Comparison of ENCODE assay signal across 8 mouse cellular contexts in genomic region chr11:64434611-64435545, GRCm38 (mm10). TPM values are rescaled to one million over a fixed set of nuclear protein-coding genes. Genes with fewer than 3 reads are reported as not detected.
DNase-seq lines count a peak whose midpoint lies in the region; ATAC-seq and TF ChIP-seq lines count a peak whose summit lies in the region.

Hs3st3a1 (plus strand) TSS chr11:64435332.

- peak within 1 kb of the TSS; percentile 65 for H3K4me3 ChIP-seq in intestine, embryonic 16.5 days (ENCODE audit: low read length)
- H3K4me3 ChIP-seq in liver, embryonic 13.5 days (replicated peaks) = peak within 1 kb of the TSS; percentile 54
- H3K4me3 ChIP-seq in myocyte = peak within 1 kb of the TSS; percentile 57

- ATAC-seq in intestine, embryonic 16.5 days = peak; percentile 94
- peak; percentile 79 for ATAC-seq in liver, embryonic 13.5 days (ENCODE audit: low read depth)

- DNase-seq in cerebellum, postnatal 14 days = peak; percentile 11 to 16
- no peak for DNase-seq in cerebellum, adult 11 months
- peak; percentile 59 for DNase-seq in embryo, embryonic 11.5 days (ENCODE audit: low read depth, low spot score)
- peak; percentile 99 for DNase-seq in heart, adult 11 months
- DNase-seq in liver, embryonic 13.5 days = peak; percentile 27
- DNase-seq in thymus, postnatal 10 days (ENCODE audit: low spot score in 2 of 2) = peak; percentile 3 to 5

- H3K36me3 ChIP-seq in intestine, embryonic 16.5 days (ENCODE audit: control insufficient read depth, insufficient read depth, low read length) = no peaks in the 10 kb centered on the region
- no peaks in the 10 kb centered on the region for H3K36me3 ChIP-seq in liver, embryonic 13.5 days
- H3K36me3 ChIP-seq in myocyte (ENCODE audit: control insufficient read depth, insufficient read depth) = no peaks in the 10 kb centered on the region

- peak; percentile 90 for TF ChIP-seq POLR2A in myocyte (IDR thresholded peaks at IDR 0.05; ENCODE audit: insufficient read length, low read depth)

- under 1% methylated on average over 36 of the region's 36 CpGs for WGBS in intestine, embryonic 16.5 days
- under 1% methylated on average over 28 of the region's 36 CpGs for WGBS in liver, embryonic 13.5 days (ENCODE audit: insufficient replicate concordance)

- H3ac ChIP-seq in myocyte (ENCODE audit: control insufficient read depth, insufficient read length) = peak within 1 kb of the TSS; percentile 95

- H3K27me3 ChIP-seq in intestine, embryonic 16.5 days (replicated peaks; ENCODE audit: control insufficient read depth, insufficient read depth, low read length) = peaks cover 17% of the 10 kb centered on the region; the same call in 1 of the 2 replicates
- H3K27me3 ChIP-seq in liver, embryonic 13.5 days = peaks cover 45% of the 10 kb centered on the region
- no peaks in the 10 kb centered on the region for H3K27me3 ChIP-seq in myocyte (ENCODE audit: control insufficient read depth, insufficient read depth, insufficient read length)

- peak within 1 kb of the TSS; percentile 51 for H3K27ac ChIP-seq in intestine, embryonic 16.5 days (ENCODE audit: low read length)
- no peak within 1 kb of the TSS for H3K27ac ChIP-seq in liver, embryonic 13.5 days

- H3K9ac ChIP-seq in intestine, embryonic 16.5 days (ENCODE audit: low read depth, low read length) = peak within 1 kb of the TSS; percentile 75
- H3K9ac ChIP-seq in liver, embryonic 13.5 days = peak within 1 kb of the TSS; percentile 55

- H3K4me1 ChIP-seq in intestine, embryonic 16.5 days (ENCODE audit: control insufficient read depth, insufficient read depth, low read length) = peaks cover 12% of the 10 kb centered on the region; the same call in 1 of the 2 replicates
- peaks cover 14% of the 10 kb centered on the region for H3K4me1 ChIP-seq in liver, embryonic 13.5 days (replicated peaks)

- H3K9me3 ChIP-seq in intestine, embryonic 16.5 days (ENCODE audit: control insufficient read depth, low read length) = no peaks in the 10 kb centered on the region
- H3K9me3 ChIP-seq in liver, embryonic 13.5 days (replicated peaks) = no peaks in the 10 kb centered on the region

- H3K79me2 ChIP-seq in myocyte (ENCODE audit: control insufficient read depth, insufficient read depth) = peaks cover 10% of the 10 kb centered on the region

- H3K4me2 ChIP-seq in intestine, embryonic 16.5 days (ENCODE audit: low read depth, low read length) = peak within 1 kb of the TSS; percentile 98
- peak within 1 kb of the TSS; percentile 72 for H3K4me2 ChIP-seq in liver, embryonic 13.5 days
- peak within 1 kb of the TSS; percentile 98 for H3K4me2 ChIP-seq in myocyte (ENCODE audit: low read depth)

TF ChIP-seq in myocyte, 11 proteins besides CTCF, POLR2A, EP300 and RAD21:
- TF ChIP-seq POLR2AphosphoS2 (IDR thresholded peaks at IDR 0.05; ENCODE audit: insufficient read length, low read depth) (peak; percentile 84), MYOD1 (IDR thresholded peaks at IDR 0.05; ENCODE audit: control insufficient read depth in 1 of 3, insufficient read length in 2 of 3, low read depth in 2 of 3) (no peak), MAX (IDR thresholded peaks at IDR 0.05; ENCODE audit: low read depth) (peak; percentile 53), MYOG (IDR thresholded peaks at IDR 0.05; ENCODE audit: control insufficient read depth in 1 of 3, insufficient read depth in 1 of 3, insufficient read length in 2 of 3, low read depth in 2 of 3) (no peak), SRF (IDR thresholded peaks at IDR 0.05; ENCODE audit: control insufficient read depth, insufficient read length, low read depth) (no peak), E2F4 (IDR thresholded peaks at IDR 0.05; ENCODE audit: insufficient read depth) (no peak), REST (IDR thresholded peaks at IDR 0.05; ENCODE audit: insufficient read depth, insufficient read length) (no peak), USF1 (IDR thresholded peaks at IDR 0.05; ENCODE audit: low read depth) (peak; percentile 38)

RNA-seq across cellular contexts. Expression of gene Hs3st3a1, which starts in this region (rescaled TPM):
- 0.94 and 0.97 TPM in 2 replicates for polyA plus RNA-seq in intestine, embryonic 16.5 days (2015; fragmentation: Nextera tagmentation; extraction: Ambion mirVana)
- polyA plus RNA-seq in liver, embryonic 13.5 days (2015; fragmentation: Nextera tagmentation; extraction: Ambion mirVana) = 0.14 and 0.17 TPM in 2 replicates
- polyA plus RNA-seq in myocyte (2012; fragmentation: generic; extraction: Trizol) = 1.8 TPM

Comparison
In these comparisons a context has a peak if more than half of its experiments do, and no peak if none do; other contexts are left out.
1. Peak in ATAC-seq, H3K4me3 ChIP-seq, H3K27ac ChIP-seq, H3K9ac ChIP-seq and H3K4me2 ChIP-seq in intestine, embryonic 16.5 days; RNA of the gene not detected or under 1 TPM.
2. Peak in DNase-seq, ATAC-seq, H3K4me3 ChIP-seq, H3K9ac ChIP-seq and H3K4me2 ChIP-seq in liver, embryonic 13.5 days; RNA of the gene not detected or under 1 TPM.